Mouse (Mus musculus): ENCODE results near the gene Zap70. TPM values are rescaled to one million over a fixed set of nuclear protein-coding genes. Genes with fewer than 3 reads are reported as not detected.

The Zap70 gene
- total RNA-seq, 2 experiments from 2014 or later = 2.3 TPM

GRCm38 (mm10) chr1:36768786-36769185 lies 7.2 kb downstream of the Zap70 start:
- intact Hi-C loops (cut with DNase I) = no loop called here
- no peak for DNase-seq (ENCODE audit: extremely low spot score in 1 of 2, low spot score in 2 of 2)

- intact Hi-C loops (cut with DNase I) = no loop called here
- no peak for DNase-seq (ENCODE audit: extremely low spot score in 1 of 2, low spot score in 2 of 2)
Observed at GRCm38 (mm10) chr1:36769951-36770350, 8.4 kb downstream of the Zap70 start.

GRCm38 (mm10) chr1:36770998-36771397 lies 9.4 kb downstream of the Zap70 start:
- DNase-seq (ENCODE audit: extremely low spot score in 1 of 2, low spot score in 2 of 2) = no peak
- intact Hi-C loops (cut with DNase I) = no loop called here

- intact Hi-C loops (cut with DNase I) = no loop called here
- DNase-seq (ENCODE audit: extremely low spot score in 1 of 2, low spot score in 2 of 2) = no peak
Observed at GRCm38 (mm10) chr1:36772198-36772934, 10.8 kb downstream of the Zap70 start.

- intact Hi-C loops (cut with DNase I) = loop anchor here (5.0 kb wide), 1 partner anchor 472 kb away; no protein-coding TSS in a partner anchor
- DNase-seq (ENCODE audit: extremely low spot score in 1 of 2, low spot score in 2 of 2) = no peak
Observed at GRCm38 (mm10) chr1:36780793-36781192, 19.2 kb downstream of the Zap70 start.

GRCm38 (mm10) chr1:36782476-36782875 lies 20.9 kb downstream of the Zap70 start:
- no peak for DNase-seq (ENCODE audit: extremely low spot score in 1 of 2, low spot score in 2 of 2)
- intact Hi-C loops (cut with DNase I) = loop anchor here (5.0 kb wide), 1 partner anchor 470 kb away; no protein-coding TSS in a partner anchor

- peak; percentile 83 to 85 for DNase-seq (ENCODE audit: extremely low spot score in 1 of 2, low spot score in 2 of 2)
- intact Hi-C loops (cut with DNase I) = loop anchor here (5.0 kb wide), 1 partner anchor 468 kb away; no protein-coding TSS in a partner anchor
Observed at GRCm38 (mm10) chr1:36784365-36785134, 23.0 kb downstream of the Zap70 start.

- intact Hi-C loops (cut with DNase I) = no loop called here
Observed at GRCm38 (mm10) chr1:36785238-36785641, 23.6 kb downstream of the Zap70 start.

GRCm38 (mm10) chr1:36786377-36786776 lies 24.8 kb downstream of the Zap70 start:
- intact Hi-C loops (cut with DNase I) = no loop called here
- DNase-seq (ENCODE audit: extremely low spot score in 1 of 2, low spot score in 2 of 2) = no peak

More at GRCm38 (mm10) chr1:36785238-36785641, 23.6 kb downstream of the Zap70 start:
- peak; percentile 27 to 74 for DNase-seq (ENCODE audit: extremely low spot score in 1 of 2, low spot score in 2 of 2)

GRCm38 (mm10) chr1:36789416-36789815 lies 27.8 kb downstream of the Zap70 start:
- intact Hi-C loops (cut with DNase I) = no loop called here
- DNase-seq (ENCODE audit: extremely low spot score in 1 of 2, low spot score in 2 of 2) = no peak

GRCm38 (mm10) chr1:36796711-36797110 lies 35.1 kb downstream of the Zap70 start:
- no peak for DNase-seq (ENCODE audit: extremely low spot score in 1 of 2, low spot score in 2 of 2)
- intact Hi-C loops (cut with DNase I) = no loop called here

GRCm38 (mm10) chr1:36797481-36797880 lies 35.9 kb downstream of the Zap70 start:
- intact Hi-C loops (cut with DNase I) = no loop called here
- DNase-seq (ENCODE audit: extremely low spot score in 1 of 2, low spot score in 2 of 2) = peak in 1 of 2 experiments; percentile 58

- intact Hi-C loops (cut with DNase I) = no loop called here
Observed at GRCm38 (mm10) chr1:36800379-36801011, 38.9 kb downstream of the Zap70 start.

GRCm38 (mm10) chr1:36804259-36804658 lies 42.7 kb downstream of the Zap70 start:
- intact Hi-C loops (cut with DNase I) = no loop called here
- DNase-seq (ENCODE audit: extremely low spot score in 1 of 2, low spot score in 2 of 2) = no peak

More at GRCm38 (mm10) chr1:36800379-36801011, 38.9 kb downstream of the Zap70 start:
- no peak for DNase-seq (ENCODE audit: extremely low spot score in 1 of 2, low spot score in 2 of 2)

GRCm38 (mm10) chr1:36804833-36805232 lies 43.2 kb downstream of the Zap70 start:
- DNase-seq (ENCODE audit: extremely low spot score in 1 of 2, low spot score in 2 of 2) = no peak
- intact Hi-C loops (cut with DNase I) = no loop called here

- DNase-seq (ENCODE audit: extremely low spot score in 1 of 2, low spot score in 2 of 2) = no peak
- intact Hi-C loops (cut with DNase I) = no loop called here
Observed at GRCm38 (mm10) chr1:36806181-36806905, 44.7 kb downstream of the Zap70 start.

GRCm38 (mm10) chr1:36807086-36807485 lies 45.5 kb downstream of the Zap70 start:
- intact Hi-C loops (cut with DNase I) = no loop called here
- no peak for DNase-seq (ENCODE audit: extremely low spot score in 1 of 2, low spot score in 2 of 2)

GRCm38 (mm10) chr1:36807782-36808565 lies 46.4 kb downstream of the Zap70 start:
- intact Hi-C loops (cut with DNase I) = no loop called here
- no peak for DNase-seq (ENCODE audit: extremely low spot score in 1 of 2, low spot score in 2 of 2)
